Mouse (Mus musculus): ENCODE data around the gene Klrb1b.
"Not testable (repeated sequence)": the region's sequence is repeated elsewhere in the genome, so short reads cannot be mapped to it uniquely, and the experiment has no call there.

Gene Klrb1b

GRCm38 (mm10) chr6:128839921-128840320, 13.8 kb upstream of the Klrb1b start:
- no peak for DNase-seq

GRCm38 (mm10) chr6:128839266-128839771, 13.2 kb upstream of the Klrb1b start:
- DNase-seq: peak; percentile 52

GRCm38 (mm10) chr6:128838342-128839265, 12.5 kb upstream of the Klrb1b start:
- peak; percentile 75 for DNase-seq

- no peak for DNase-seq
Observed at GRCm38 (mm10) chr6:128837454-128838341, 11.6 kb upstream of the Klrb1b start.

GRCm38 (mm10) chr6:128836955-128837334, 10.8 kb upstream of the Klrb1b start:
- DNase-seq: no peak

- no peak for DNase-seq
Observed at GRCm38 (mm10) chr6:128836191-128836954, 10.2 kb upstream of the Klrb1b start.

GRCm38 (mm10) chr6:128835571-128835970, 9.4 kb upstream of the Klrb1b start:
- no peak for DNase-seq

- no peak for DNase-seq
Observed at GRCm38 (mm10) chr6:128833046-128833445, 6.9 kb upstream of the Klrb1b start.

GRCm38 (mm10) chr6:128829837-128830236, 3.7 kb upstream of the Klrb1b start:
- DNase-seq: no peak

GRCm38 (mm10) chr6:128826781-128827180, 650 bp upstream of the Klrb1b start:
- DNase-seq: no peak

GRCm38 (mm10) chr6:128818083-128818802, 7.9 kb downstream of the Klrb1b start:
- no peak for DNase-seq

GRCm38 (mm10) chr6:128808532-128808931, 17.6 kb downstream of the Klrb1b start:
- DNase-seq: peak; percentile 18

- DNase-seq: no peak
Observed at GRCm38 (mm10) chr6:128807021-128807420, 19.1 kb downstream of the Klrb1b start.

- DNase-seq: peak; percentile 66
Observed at GRCm38 (mm10) chr6:128804823-128805640, 21.1 kb downstream of the Klrb1b start.

GRCm38 (mm10) chr6:128802999-128803857, 22.9 kb downstream of the Klrb1b start:
- peak; percentile 98 for DNase-seq

- no peak for DNase-seq
Observed at GRCm38 (mm10) chr6:128802557-128802956, 23.6 kb downstream of the Klrb1b start.

GRCm38 (mm10) chr6:128800696-128801095, 25.4 kb downstream of the Klrb1b start:
- DNase-seq: not testable (repeated sequence)

GRCm38 (mm10) chr6:128799896-128800270, 26.2 kb downstream of the Klrb1b start:
- DNase-seq: no peak

- peak; percentile 70 for DNase-seq
Observed at GRCm38 (mm10) chr6:128799144-128799895, 26.8 kb downstream of the Klrb1b start.

Measured in right cerebral cortex, postnatal 14 days (tissue).